Comparison of ENCODE assay signal across 17 mouse cellular contexts in the genomic region with DNA sequence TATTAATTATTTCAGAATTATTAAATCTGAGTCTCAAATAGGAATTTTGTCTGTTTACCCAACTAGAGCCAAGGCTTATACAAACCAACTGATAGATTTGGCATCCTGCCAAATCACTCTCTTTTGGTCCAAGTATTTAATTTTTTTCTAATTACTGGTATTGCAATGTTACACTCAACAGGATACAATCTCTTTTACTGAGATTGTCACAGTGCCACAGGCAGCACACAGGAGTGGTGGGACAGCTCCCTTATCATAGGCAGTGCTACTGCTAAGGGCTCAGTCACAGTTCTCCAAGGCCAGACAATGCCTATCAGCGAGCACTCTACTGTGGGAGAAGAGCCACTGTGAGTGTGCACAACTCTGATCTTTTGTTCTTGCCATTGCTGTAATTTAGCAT.
DNase-seq lines count a peak whose midpoint lies in the region; ATAC-seq and TF ChIP-seq lines count a peak whose summit lies in the region.
"Had no signal": no experiment of that assay in that cellular context is flagged by ENCODE, and none has a peak within 500 bp of the region (broad histone marks: within the 10 kb centered on the region; RNA-seq: fewer than 3 reads in every experiment).

No protein-coding gene starts in this region.

- WGBS in hindbrain, embryonic 13.5 days, result 67% methylated on average over 1 of the region's 1 CpGs
- 79% methylated on average over 1 of the region's 1 CpGs for WGBS in hindbrain, embryonic 10.5 days
- 42% methylated on average over 1 of the region's 1 CpGs for WGBS in lung, postnatal 0 days

- no peak for DNase-seq in hindbrain, embryonic 10.5 days (ENCODE audit: low spot score)
- DNase-seq in lung, postnatal 0 days (ENCODE audit: low spot score), result peak; percentile 22
- no peak for DNase-seq in lung, adult 18-20 months
- peak; percentile 21 for DNase-seq in brain, adult 2 months (ENCODE audit: low read depth, low spot score)
- DNase-seq in lung, postnatal 10 days, result peak; percentile 5
- no peak for DNase-seq in layer of hippocampus, postnatal 36 days
- no peak for DNase-seq in frontal cortex, postnatal 25 days (ENCODE audit: low spot score in 2 of 2)
- DNase-seq: adrenal gland, postnatal 36 days; heart, postnatal 10 days; kidney, adult 9 months; kidney, postnatal 4 days; thymus, postnatal 4 days had no signal

- no peak overlapping the region for H3K9ac ChIP-seq in hindbrain, embryonic 13.5 days
- no peak overlapping the region for H3K9ac ChIP-seq in lung, postnatal 0 days (replicated peaks; ENCODE audit: low read depth)
- H3K9ac ChIP-seq: neural tube, embryonic 12.5 days had no signal

- peak; percentile 49; the same call in 1 of the 2 replicates for ATAC-seq in hindbrain, embryonic 13.5 days (ENCODE audit: low FRiP score)
- peak; percentile 57 for ATAC-seq in lung, postnatal 0 days
- ATAC-seq: inflammation-experienced regulatory T-cells, adult 6 months had no signal

- no peak overlapping the region for H3K27ac ChIP-seq in hindbrain, embryonic 13.5 days
- H3K27ac ChIP-seq in hindbrain, embryonic 10.5 days, result no peak overlapping the region
- no peak overlapping the region for H3K27ac ChIP-seq in lung, postnatal 0 days (ENCODE audit: low read length)
- H3K27ac ChIP-seq: heart, embryonic 10.5 days; macrophage; neural tube, embryonic 12.5 days had no signal

- H3K9me3 ChIP-seq in hindbrain, embryonic 13.5 days, result no peaks in the 10 kb centered on the region
- H3K9me3 ChIP-seq in hindbrain, embryonic 10.5 days, result no peaks in the 10 kb centered on the region
- H3K9me3 ChIP-seq in lung, postnatal 0 days (ENCODE audit: low read length), result no peaks in the 10 kb centered on the region
- H3K9me3 ChIP-seq: heart, embryonic 10.5 days; neural tube, embryonic 12.5 days had no signal

- no peak for TF ChIP-seq CTCF in lung, postnatal 0 days (IDR thresholded peaks at IDR 0.05)

- H3K4me2 ChIP-seq in hindbrain, embryonic 13.5 days, result no peak overlapping the region
- H3K4me2 ChIP-seq in lung, postnatal 0 days (replicated peaks; ENCODE audit: low read depth, low read length), result no peak overlapping the region
- H3K4me2 ChIP-seq: neural tube, embryonic 12.5 days had no signal

- no peak overlapping the region for H3K4me3 ChIP-seq in hindbrain, embryonic 13.5 days
- H3K4me3 ChIP-seq in hindbrain, embryonic 10.5 days, result no peak overlapping the region
- no peak overlapping the region for H3K4me3 ChIP-seq in lung, postnatal 0 days (ENCODE audit: low read depth, low read length)
- H3K4me3 ChIP-seq: heart, embryonic 10.5 days; neural tube, embryonic 12.5 days had no signal

- no peaks in the 10 kb centered on the region for H3K36me3 ChIP-seq in hindbrain, embryonic 13.5 days
- no peaks in the 10 kb centered on the region for H3K36me3 ChIP-seq in hindbrain, embryonic 10.5 days
- H3K36me3 ChIP-seq in lung, postnatal 0 days (ENCODE audit: insufficient read depth, low read length), result no peaks in the 10 kb centered on the region
- H3K36me3 ChIP-seq: heart, embryonic 10.5 days; neural tube, embryonic 12.5 days had no signal

- TF ChIP-seq EP300 in lung, postnatal 0 days (IDR thresholded peaks at IDR 0.05), result no peak

- no peaks in the 10 kb centered on the region for H3K27me3 ChIP-seq in hindbrain, embryonic 13.5 days
- H3K27me3 ChIP-seq in hindbrain, embryonic 10.5 days (ENCODE audit: insufficient read depth, poor library complexity, severe bottlenecking), result no peaks in the 10 kb centered on the region
- H3K27me3 ChIP-seq in lung, postnatal 0 days (replicated peaks; ENCODE audit: insufficient read depth, low read length), result no peaks in the 10 kb centered on the region
- H3K27me3 ChIP-seq: neural tube, embryonic 12.5 days had no signal

- peaks cover 18% of the 10 kb centered on the region for H3K4me1 ChIP-seq in hindbrain, embryonic 13.5 days (replicated peaks)
- peaks cover under 1% of the 10 kb centered on the region; the same call in 1 of the 2 replicates for H3K4me1 ChIP-seq in hindbrain, embryonic 10.5 days (replicated peaks)
- H3K4me1 ChIP-seq in lung, postnatal 0 days (ENCODE audit: insufficient read depth, low read depth, low read length), result no peaks in the 10 kb centered on the region
- H3K4me1 ChIP-seq: heart, embryonic 10.5 days; neural tube, embryonic 12.5 days had no signal

Comparison
In these comparisons a context has a peak if more than half of its experiments do, and no peak if none do; other contexts are left out.
1. DNase-seq: peak in lung, postnatal 0 days (single experiment), brain, adult 2 months (single experiment) and lung, postnatal 10 days (single experiment); none in hindbrain, embryonic 10.5 days (single experiment), lung, adult 18-20 months (0 of 2), layer of hippocampus, postnatal 36 days (0 of 2) and frontal cortex, postnatal 25 days (0 of 2).